Mouse (Mus musculus) myocyte (in vitro differentiated cells): ENCODE results near the gene Tenm1. TPM values are rescaled to one million over a fixed set of nuclear protein-coding genes. Genes with fewer than 3 reads are reported as not detected.

ENCODE experiments used
- H3K27me3 ChIP-seq: one replicate; pipeline ENCODE4 v1.6.1; 2011; ENCODE audit not compliant: control insufficient read depth, insufficient read depth, insufficient read length
- H3K36me3 ChIP-seq: one replicate; pipeline ENCODE4 v1.6.1; 2011; ENCODE audit not compliant: control insufficient read depth, insufficient read depth
- H3K4me2 ChIP-seq: one replicate; pipeline ENCODE4 v1.6.1; 2011; ENCODE audit warnings: low read depth, control low read depth
- H3K4me3 ChIP-seq: one replicate; pipeline ENCODE4 v1.5.1; 2011; ENCODE audit warnings: mild to moderate bottlenecking, control low read depth, moderate library complexity
- H3K79me2 ChIP-seq: one replicate; pipeline ENCODE4 v1.6.1; 2011; ENCODE audit not compliant: control insufficient read depth, insufficient read depth
- H3ac ChIP-seq: one replicate; pipeline ENCODE4 v1.6.1; 2011; ENCODE audit not compliant: control insufficient read depth, insufficient read length
- CEBPB ChIP-seq: IDR thresholded peaks from 2 replicates; pipeline ENCODE4 v1.6.1; 2011; ENCODE audit warnings: mild to moderate bottlenecking, moderate library complexity; ENCODE audit not compliant: poor library complexity, insufficient read depth, severe bottlenecking
- E2F4 ChIP-seq: IDR thresholded peaks from one replicate; pipeline ENCODE4 v1.6.1; 2011; ENCODE audit warnings: mild to moderate bottlenecking, control low read depth, moderate library complexity; ENCODE audit not compliant: insufficient read depth
- MAX ChIP-seq: IDR thresholded peaks from one replicate; pipeline ENCODE4 v1.6.1; 2011; ENCODE audit warnings: low read depth, mild to moderate bottlenecking, control low read depth
- MYOD1 ChIP-seq, 3 experiments: IDR thresholded peaks; one replicate each; pipeline ENCODE4 v1.6.1; 2011; ENCODE audit warnings: control low read depth in 2 of 3, low read depth in 2 of 3, mild to moderate bottlenecking in 2 of 3, moderate library complexity in 1 of 3; ENCODE audit not compliant: insufficient read length in 2 of 3, control insufficient read depth in 1 of 3
- MYOG ChIP-seq, 3 experiments: IDR thresholded peaks; one replicate each; pipeline ENCODE4 v1.6.1; 2011; ENCODE audit warnings: control low read depth in 2 of 3, low read depth in 2 of 3, mild to moderate bottlenecking in 2 of 3; ENCODE audit not compliant: insufficient read length in 2 of 3, control insufficient read depth in 1 of 3, insufficient read depth in 1 of 3
- POLR2A ChIP-seq: IDR thresholded peaks from one replicate; pipeline ENCODE4 v1.6.1; 2011; ENCODE audit warnings: low read depth, mild to moderate bottlenecking, control low read depth, moderate library complexity; ENCODE audit not compliant: insufficient read length
- POLR2AphosphoS2 ChIP-seq: IDR thresholded peaks from one replicate; pipeline ENCODE4 v1.6.1; 2011; ENCODE audit warnings: low read depth, control low read depth; ENCODE audit not compliant: insufficient read length
- REST ChIP-seq: IDR thresholded peaks from one replicate; pipeline ENCODE4 v1.6.1; 2011; ENCODE audit warnings: mild to moderate bottlenecking, control low read depth, moderate library complexity; ENCODE audit not compliant: insufficient read depth, insufficient read length
- SRF ChIP-seq: IDR thresholded peaks from one replicate; pipeline ENCODE4 v1.6.1; 2011; ENCODE audit warnings: low read depth; ENCODE audit not compliant: control insufficient read depth, insufficient read length
- TCF12 ChIP-seq: IDR thresholded peaks from one replicate; pipeline ENCODE4 v1.6.1; 2011; ENCODE audit warnings: mild to moderate bottlenecking, control low read depth; ENCODE audit not compliant: poor library complexity, insufficient read depth, severe bottlenecking
- TCF3 ChIP-seq: IDR thresholded peaks from one replicate; pipeline ENCODE4 v1.6.1; 2011; ENCODE audit warnings: low read depth, control low read depth; ENCODE audit not compliant: insufficient read length
- USF1 ChIP-seq: IDR thresholded peaks from one replicate; pipeline ENCODE4 v1.6.1; 2011; ENCODE audit warnings: low read depth, mild to moderate bottlenecking, control low read depth, moderate library complexity
- polyA plus RNA-seq: library from polyadenylated mRNA; unstranded; fragments of >200 nt; fragmentation: generic; extraction: Trizol; gene quantifications from one replicate; pipeline ENCODE4 v1.2.1, GENCODE M21; 2012; ENCODE audit warnings: missing spikeins

The Tenm1 gene
- polyA plus RNA-seq, 1 experiment: not detected

DNA sequence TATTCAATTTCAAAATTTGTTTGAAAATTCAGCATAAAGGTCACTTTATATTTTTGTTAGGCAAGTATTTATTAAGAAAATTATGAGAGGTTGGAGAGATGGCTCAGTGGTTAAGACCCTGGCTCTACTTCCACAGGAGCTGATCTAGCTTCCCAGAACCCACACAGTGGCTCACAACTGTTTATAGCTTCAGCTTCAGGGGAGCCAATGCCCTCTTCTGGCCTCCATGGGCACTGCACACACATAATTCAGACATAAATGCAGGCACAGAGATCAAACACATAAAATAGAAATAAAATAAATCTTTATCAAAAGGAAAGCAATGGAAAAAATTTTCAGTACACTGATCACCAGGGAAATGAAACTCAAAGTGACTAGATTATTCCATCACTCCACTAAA lies 916.4 kb downstream of the Tenm1 start:
- no peaks in the 10 kb centered on the region for H3K79me2 ChIP-seq
- H3K27me3 ChIP-seq: no peaks in the 10 kb centered on the region
- H3ac ChIP-seq: no peak overlapping the region
- no peak overlapping the region for H3K4me3 ChIP-seq
- TF ChIP-seq CEBPB (no peak), POLR2AphosphoS2 (no peak), MYOD1 (IDR thresholded peaks at IDR 0.05; ENCODE audit: control insufficient read depth in 1 of 3, insufficient read length in 2 of 3, low read depth in 2 of 3) (no peak), TCF12 (no peak), USF1 (no peak), MYOG (IDR thresholded peaks at IDR 0.05; ENCODE audit: control insufficient read depth in 1 of 3, insufficient read depth in 1 of 3, insufficient read length in 2 of 3, low read depth in 2 of 3) (no peak), MAX (no peak), TCF3 (no peak), E2F4 (no peak), SRF (no peak), REST (no peak), POLR2A (no peak)
- no peak overlapping the region for H3K4me2 ChIP-seq
- H3K36me3 ChIP-seq: no peaks in the 10 kb centered on the region

DNA sequence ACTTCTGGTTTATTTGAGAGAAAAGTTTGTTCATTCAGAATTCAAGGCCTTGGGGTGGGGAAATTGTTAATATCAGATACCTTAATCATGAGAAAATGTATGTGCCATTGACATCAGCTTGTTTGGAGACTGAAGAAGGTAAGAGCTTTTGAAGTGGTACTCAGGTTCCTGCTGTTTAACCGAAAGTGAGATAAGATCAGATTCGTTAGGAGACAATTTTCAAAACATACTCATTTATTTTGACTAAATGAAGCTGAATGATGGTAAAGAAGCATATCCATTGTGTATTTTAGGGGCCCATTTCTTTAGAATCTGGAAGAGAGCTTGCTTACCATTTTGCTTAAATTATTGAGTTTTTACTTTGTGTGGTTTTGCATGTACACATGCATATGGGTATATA lies 917.8 kb downstream of the Tenm1 start:
- no peaks in the 10 kb centered on the region for H3K79me2 ChIP-seq
- H3K4me3 ChIP-seq: no peak overlapping the region
- no peaks in the 10 kb centered on the region for H3K36me3 ChIP-seq
- H3K4me2 ChIP-seq: no peak overlapping the region
- TF ChIP-seq MYOD1 (IDR thresholded peaks at IDR 0.05; ENCODE audit: control insufficient read depth in 1 of 3, insufficient read length in 2 of 3, low read depth in 2 of 3): no peak
- H3ac ChIP-seq: no peak overlapping the region
- no peaks in the 10 kb centered on the region for H3K27me3 ChIP-seq

GRCm38 (mm10) chrX:42502291-42503043 lies 926.5 kb downstream of the Tenm1 start, which contains the start of gene Sh2d1a:
Gene Sh2d1a (plus strand): TSS chrX:42502453.
- no peak within 1 kb of the TSS for H3ac ChIP-seq
- no peak within 1 kb of the TSS for H3K4me2 ChIP-seq
- no peak within 1 kb of the TSS for H3K4me3 ChIP-seq
- no peaks in the 10 kb centered on the region for H3K79me2 ChIP-seq
- H3K36me3 ChIP-seq: no peaks in the 10 kb centered on the region
- no peak for TF ChIP-seq E2F4
- TF ChIP-seq MYOG (IDR thresholded peaks at IDR 0.05; ENCODE audit: control insufficient read depth in 1 of 3, insufficient read depth in 1 of 3, insufficient read length in 2 of 3, low read depth in 2 of 3): no peak
- TF ChIP-seq POLR2A: no peak
- TF ChIP-seq POLR2AphosphoS2: no peak
- no peak for TF ChIP-seq USF1
- no peak for TF ChIP-seq MYOD1 (IDR thresholded peaks at IDR 0.05; ENCODE audit: control insufficient read depth in 1 of 3, insufficient read length in 2 of 3, low read depth in 2 of 3)
- no peak for TF ChIP-seq CEBPB
- TF ChIP-seq TCF3: no peak
- TF ChIP-seq MAX: no peak
- no peak for TF ChIP-seq SRF
- no peak for TF ChIP-seq TCF12
- TF ChIP-seq REST: no peak
- H3K27me3 ChIP-seq: no peaks in the 10 kb centered on the region

GRCm38 (mm10) chrX:42500538-42500937 lies 928.4 kb downstream of the Tenm1 start:
- no peaks in the 10 kb centered on the region for H3K36me3 ChIP-seq

GRCm38 (mm10) chrX:42490336-42490735 lies 938.6 kb downstream of the Tenm1 start:
- H3K4me2 ChIP-seq: no peak overlapping the region
- no peaks in the 10 kb centered on the region for H3K36me3 ChIP-seq
- TF ChIP-seq CEBPB (no peak), TCF3 (no peak), POLR2A (no peak), USF1 (no peak), POLR2AphosphoS2 (no peak), REST (no peak), E2F4 (no peak), MAX (no peak), MYOD1 (IDR thresholded peaks at IDR 0.05; ENCODE audit: control insufficient read depth in 1 of 3, insufficient read length in 2 of 3, low read depth in 2 of 3) (no peak), TCF12 (no peak), SRF (no peak), MYOG (IDR thresholded peaks at IDR 0.05; ENCODE audit: control insufficient read depth in 1 of 3, insufficient read depth in 1 of 3, insufficient read length in 2 of 3, low read depth in 2 of 3) (no peak)
- H3ac ChIP-seq: no peak overlapping the region
- no peaks in the 10 kb centered on the region for H3K27me3 ChIP-seq
- no peaks in the 10 kb centered on the region for H3K79me2 ChIP-seq
- H3K4me3 ChIP-seq: no peak overlapping the region

More at GRCm38 (mm10) chrX:42500538-42500937, 928.4 kb downstream of the Tenm1 start:
- H3K4me2 ChIP-seq: no peak overlapping the region
- H3K4me3 ChIP-seq: no peak overlapping the region
- no peaks in the 10 kb centered on the region for H3K27me3 ChIP-seq
- no peak overlapping the region for H3ac ChIP-seq
- no peaks in the 10 kb centered on the region for H3K79me2 ChIP-seq
- TF ChIP-seq SRF (no peak), MYOD1 (IDR thresholded peaks at IDR 0.05; ENCODE audit: control insufficient read depth in 1 of 3, insufficient read length in 2 of 3, low read depth in 2 of 3) (no peak), REST (no peak), TCF12 (no peak), POLR2AphosphoS2 (no peak), USF1 (no peak)
